14 mouse cellular contexts compared by ENCODE assay signal in genomic region chr3:94972552-94972951, GRCm38 (mm10).
"Had no signal": no experiment of that assay in that cellular context is flagged by ENCODE, and none has a peak within 500 bp of the region (broad histone marks: within the 10 kb centered on the region; RNA-seq: fewer than 3 reads in every experiment).

No protein-coding gene starts in this region.

- DNase-seq: lung, adult 18-20 months; lung, embryonic 14.5 days; lung, postnatal 10 days; lung, postnatal 4 days; midbrain, embryonic 14.5 days; right cerebral cortex, postnatal 14 days; thymus, adult 2 months; thymus, postnatal 25 days; thymus, postnatal 4 days had no signal

- H3K27ac ChIP-seq: liver, embryonic 14.5 days; midbrain, embryonic 12.5 days; neural tube, embryonic 12.5 days; stomach, embryonic 15.5 days; stomach, postnatal 0 days had no signal

- H3K4me3 ChIP-seq: midbrain, embryonic 12.5 days; neural tube, embryonic 12.5 days; stomach, embryonic 15.5 days had no signal
